Mouse (Mus musculus) neural tube, embryonic 14.5 days (tissue): ENCODE data around the gene Sirt1. TPM values are rescaled to one million over a fixed set of nuclear protein-coding genes. Genes with fewer than 3 reads are reported as not detected.
"Not testable (repeated sequence)": the region's sequence is repeated elsewhere in the genome, so short reads cannot be mapped to it uniquely, and the experiment has no call there.

ENCODE experiments used
- ATAC-seq: fragments of 200-750 bp; cut with Nextera tagmentation; 2 replicates; pipeline ENCODE4 v1.8.0; 2017; ENCODE audit warnings: low read depth, mild to moderate bottlenecking, moderate TSS enrichment, moderate library complexity
- H3K27ac ChIP-seq: fragments of 300-500 bp; sonication (generic); 2 replicates; pipeline ENCODE4 v1.5.1; 2014; ENCODE audit warnings: low read depth, mild to moderate bottlenecking, control low read depth, low read length, moderate library complexity, mixed read lengths
- H3K27me3 ChIP-seq: fragments of 300-500 bp; sonication (generic); 2 replicates; pipeline ENCODE4 v1.6.1; 2014; ENCODE audit warnings: low read length; ENCODE audit not compliant: control insufficient read depth, insufficient read depth
- H3K36me3 ChIP-seq: fragments of 300-500 bp; sonication (generic); 2 replicates; pipeline ENCODE4 v1.6.1; 2014; ENCODE audit warnings: low read length, mixed read lengths; ENCODE audit not compliant: control insufficient read depth, insufficient read depth
- H3K4me1 ChIP-seq: fragments of 300-500 bp; sonication (generic); 2 replicates; pipeline ENCODE4 v1.6.1; 2014; ENCODE audit warnings: low read length; ENCODE audit not compliant: control insufficient read depth, insufficient read depth
- H3K4me2 ChIP-seq: fragments of 300-500 bp; sonication (generic); 2 replicates; pipeline ENCODE4 v1.6.1; 2014; ENCODE audit warnings: mild to moderate bottlenecking, low read depth, low read length, control low read depth
- H3K4me3 ChIP-seq: fragments of 300-500 bp; sonication (generic); 2 replicates; pipeline ENCODE4 v1.5.1; 2014; ENCODE audit warnings: low read depth, low read length, control low read depth, mixed read lengths
- H3K9ac ChIP-seq: fragments of 300-500 bp; sonication (generic); replicated peaks from 2 replicates; pipeline ENCODE4 v1.6.1; 2014; ENCODE audit warnings: low read depth, mild to moderate bottlenecking, control low read depth, low read length, mixed read lengths
- H3K9me3 ChIP-seq: fragments of 300-500 bp; sonication (generic); 2 replicates; pipeline ENCODE4 v1.6.1; 2016; ENCODE audit warnings: low read length; ENCODE audit not compliant: control insufficient read depth
- WGBS: fragments of 180-500 bp; shearing (Covaris S2); extraction: QIAGEN DNeasy Blood & Tissue Kit; methylation state at CpG from one replicate; pipeline ENCODE4 v1.1.7; 2014; 5-methylcytosine and 5-hydroxymethylcytosine counted together
- polyA plus RNA-seq: library from polyadenylated mRNA; unstranded; fragments of >200 nt; fragmentation: Nextera tagmentation; extraction: Ambion mirVana; gene quantifications from 2 replicates; pipeline ENCODE4 v1.2.1, GENCODE M21; 2014

The Sirt1 gene
- polyA plus RNA-seq, 1 experiment from 2014 or later = 7.3 TPM

- Histone ChIP-seq H3K27ac (no peak overlapping the region), H3K9ac (no peak overlapping the region), H3K4me3 (no peak overlapping the region), H3K27me3 (no peaks in the 10 kb centered on the region), H3K9me3 (no peaks in the 10 kb centered on the region), H3K4me2 (no peak overlapping the region), H3K36me3 (no peaks in the 10 kb centered on the region), H3K4me1 (no peaks in the 10 kb centered on the region)
- 87% methylated on average over 5 of the region's 5 CpGs for WGBS
- no peak for ATAC-seq
Observed at GRCm38 (mm10) chr10:63422736-63422992, 41.2 kb upstream of the Sirt1 start.

GRCm38 (mm10) chr10:63421739-63422735 lies 40.5 kb upstream of the Sirt1 start, which contains the start of gene Gm7075:
Gene Gm7075, minus strand, starts transcription at chr10:63421789.
- H3K9ac ChIP-seq = no peak within 1 kb of the TSS
- ATAC-seq = no peak

GRCm38 (mm10) chr10:63417061-63417460 lies 35.6 kb upstream of the Sirt1 start:
- Histone ChIP-seq H3K36me3 (no peaks in the 10 kb centered on the region), H3K9ac (no peak overlapping the region), H3K4me2 (no peak overlapping the region), H3K9me3 (no peaks in the 10 kb centered on the region), H3K4me3 (no peak overlapping the region), H3K27me3 (no peaks in the 10 kb centered on the region), H3K4me1 (no peaks in the 10 kb centered on the region), H3K27ac (no peak overlapping the region)
- 53% methylated on average over 5 of the region's 5 CpGs for WGBS
- ATAC-seq = no peak

More at GRCm38 (mm10) chr10:63421739-63422735, 40.5 kb upstream of the Sirt1 start, which contains the start of gene Gm7075:
- no peaks in the 10 kb centered on the region for H3K9me3 ChIP-seq
- WGBS = 88% methylated on average over 18 of the region's 18 CpGs
- H3K4me1 ChIP-seq = no peaks in the 10 kb centered on the region
- H3K4me2 ChIP-seq = no peak within 1 kb of the TSS
- H3K27me3 ChIP-seq = no peaks in the 10 kb centered on the region
- no peak within 1 kb of the TSS for H3K4me3 ChIP-seq
- H3K27ac ChIP-seq = no peak within 1 kb of the TSS
- H3K36me3 ChIP-seq = no peaks in the 10 kb centered on the region

- 69% methylated on average over 7 of the region's 7 CpGs for WGBS
- ATAC-seq = no peak
- Histone ChIP-seq H3K9ac (no peak overlapping the region), H3K4me3 (no peak overlapping the region), H3K27me3 (no peaks in the 10 kb centered on the region), H3K27ac (no peak overlapping the region), H3K4me1 (no peaks in the 10 kb centered on the region), H3K9me3 (no peaks in the 10 kb centered on the region), H3K4me2 (no peak overlapping the region), H3K36me3 (no peaks in the 10 kb centered on the region)
Observed at GRCm38 (mm10) chr10:63415850-63416249, 34.3 kb upstream of the Sirt1 start.

GRCm38 (mm10) chr10:63415287-63415686 lies 33.8 kb upstream of the Sirt1 start:
- no peaks in the 10 kb centered on the region for H3K4me1 ChIP-seq
- no peak overlapping the region for H3K9ac ChIP-seq
- WGBS = 84% methylated on average over 7 of the region's 7 CpGs
- H3K27ac ChIP-seq = no peak overlapping the region
- ATAC-seq = no peak
- no peaks in the 10 kb centered on the region for H3K9me3 ChIP-seq
- no peak overlapping the region for H3K4me2 ChIP-seq
- no peaks in the 10 kb centered on the region for H3K27me3 ChIP-seq
- H3K36me3 ChIP-seq = no peaks in the 10 kb centered on the region
- no peak overlapping the region for H3K4me3 ChIP-seq

- Histone ChIP-seq H3K27me3 (no peaks in the 10 kb centered on the region), H3K36me3 (no peaks in the 10 kb centered on the region), H3K4me3 (no peak overlapping the region), H3K9me3 (no peaks in the 10 kb centered on the region), H3K4me1 (no peaks in the 10 kb centered on the region), H3K4me2 (no peak overlapping the region), H3K9ac (no peak overlapping the region), H3K27ac (no peak overlapping the region)
- no peak for ATAC-seq
- 92% methylated on average over 17 of the region's 17 CpGs for WGBS
Observed at GRCm38 (mm10) chr10:63412756-63413155, 31.3 kb upstream of the Sirt1 start.

- not testable (repeated sequence) for H3K9ac ChIP-seq, H3K4me3 ChIP-seq, H3K36me3 ChIP-seq, H3K27me3 ChIP-seq, H3K4me2 ChIP-seq, ATAC-seq, H3K4me1 ChIP-seq, H3K9me3 ChIP-seq, H3K27ac ChIP-seq
- 96% methylated on average over 6 of the region's 7 CpGs for WGBS
Observed at GRCm38 (mm10) chr10:63411674-63412073, 30.2 kb upstream of the Sirt1 start.

- whole genome bisulfite sequencing = 69% methylated on average over 16 of the region's 16 CpGs
- H3K27me3 ChIP-seq = no peaks in the 10 kb centered on the region
- H3K4me3 ChIP-seq = no peak overlapping the region
- no peaks in the 10 kb centered on the region for H3K36me3 ChIP-seq
- ATAC-seq = no peak
- no peak overlapping the region for H3K4me2 ChIP-seq
- H3K4me1 ChIP-seq = no peaks in the 10 kb centered on the region
- no peak overlapping the region for H3K27ac ChIP-seq
- no peaks in the 10 kb centered on the region for H3K9me3 ChIP-seq
- no peak overlapping the region for H3K9ac ChIP-seq
Observed at GRCm38 (mm10) chr10:63410162-63410956, 28.9 kb upstream of the Sirt1 start.

GRCm38 (mm10) chr10:63403636-63404035 lies 22.1 kb upstream of the Sirt1 start:
- Histone ChIP-seq H3K9me3 (no peaks in the 10 kb centered on the region), H3K9ac (no peak overlapping the region)

More at GRCm38 (mm10) chr10:63403636-63404035, 22.1 kb upstream of the Sirt1 start:
- Histone ChIP-seq H3K4me3 (no peak overlapping the region), H3K4me1 (no peaks in the 10 kb centered on the region), H3K27me3 (no peaks in the 10 kb centered on the region), H3K36me3 (no peaks in the 10 kb centered on the region), H3K4me2 (no peak overlapping the region), H3K27ac (no peak overlapping the region)
- 91% methylated on average over 2 of the region's 2 CpGs for WGBS
- no peak for ATAC-seq
